Mouse (Mus musculus) liver, postnatal 0 days (tissue): ENCODE results near the gene Hap1.

Experiments
- CTCF ChIP-seq: sonication (generic); IDR thresholded peaks from 2 replicates; pipeline ENCODE4 v1.5.1; 2016; ENCODE audit warnings: antibody characterized with exemption, low read depth
- EP300 ChIP-seq: IDR thresholded peaks from 2 replicates; pipeline ENCODE4 v1.6.1; 2016; ENCODE audit warnings: antibody characterized with exemption, low read depth, mild to moderate bottlenecking

DNA sequence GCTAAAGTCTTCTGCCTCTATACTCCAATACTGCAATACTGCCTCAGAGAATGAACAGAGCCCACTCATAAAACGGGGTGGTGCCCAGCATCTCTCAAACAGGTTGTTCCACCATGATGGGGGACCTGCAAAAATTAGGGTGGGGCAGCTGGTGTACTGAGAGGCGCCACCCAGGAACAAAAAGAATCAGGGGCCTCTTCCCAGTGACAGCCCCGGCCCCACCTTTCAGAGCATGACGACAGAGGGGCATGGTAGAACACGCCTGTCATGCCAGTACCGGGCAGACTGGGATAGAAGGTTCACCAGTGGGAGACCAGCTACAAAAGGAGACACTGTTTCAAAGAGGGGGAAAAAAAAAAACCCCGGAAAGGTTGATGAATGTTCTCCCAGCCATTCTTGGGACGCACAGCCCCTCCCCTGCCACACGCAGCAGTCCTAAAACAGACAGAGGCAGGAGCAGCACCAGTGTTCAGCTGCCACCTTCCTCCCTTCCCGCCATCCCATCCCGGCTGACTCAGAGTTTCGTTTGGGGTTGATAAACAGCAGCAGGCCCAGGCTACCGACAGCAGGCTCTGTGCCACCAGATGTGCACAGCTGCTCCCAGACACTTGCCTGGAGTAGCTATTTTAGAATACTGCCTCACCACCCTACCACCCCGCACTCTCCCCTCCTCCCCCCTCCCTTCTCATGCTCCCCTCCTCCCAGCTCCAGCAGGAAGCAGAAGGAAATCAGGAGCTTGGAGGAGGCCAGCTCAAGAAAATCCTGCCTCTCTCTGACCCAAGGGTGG lies 31.9 kb upstream of the Hap1 start:
- no peak for TF ChIP-seq CTCF
- no peak for TF ChIP-seq EP300
